Mouse (Mus musculus) liver, embryonic 14.5 days (tissue): Measurements from ENCODE around the gene Frmd5. TPM values are rescaled to one million over a fixed set of nuclear protein-coding genes. Genes with fewer than 3 reads are reported as not detected.

Experiments
- ATAC-seq: fragments of 200-750 bp; cut with Nextera tagmentation; 2 replicates; pipeline ENCODE4 v1.8.0; 2017; ENCODE audit warnings: moderate number of reproducible peaks, mild to moderate bottlenecking, moderate library complexity; ENCODE audit not compliant: insufficient read depth
- DNase-seq, 3 experiments: peaks; one replicate each; pipeline ENCODE4 v3.0.0-alpha.2; 2012 to 2013; ENCODE audit warnings: low read depth in 3 of 3, low spot score in 3 of 3
- H3K27ac ChIP-seq: fragments of 300-500 bp; sonication (generic); 2 replicates; pipeline ENCODE4 v1.5.1; 2014; ENCODE audit warnings: moderate library complexity, mild to moderate bottlenecking, control low read depth, inconsistent platforms
- H3K27me3 ChIP-seq: fragments of 300-500 bp; sonication (generic); 2 replicates; pipeline ENCODE4 v1.6.1; 2014; ENCODE audit warnings: mild to moderate bottlenecking, low read length, moderate library complexity; ENCODE audit not compliant: control insufficient read depth, insufficient read depth
- H3K36me3 ChIP-seq: fragments of 300-500 bp; sonication (generic); replicated peaks from 2 replicates; pipeline ENCODE4 v1.6.1; 2014; ENCODE audit warnings: low read depth; ENCODE audit not compliant: control insufficient read depth, insufficient read depth
- H3K4me1 ChIP-seq, 2 experiments: fragments of 200-500 bp in 1 of 2; fragments of 300-500 bp in 1 of 2; sonication (generic) in 1 of 2; replicated peaks; 2 replicates each; pipeline ENCODE4 v1.6.1; 2012 to 2014; ENCODE audit warnings: antibody characterized with exemption in 1 of 2, inconsistent platforms in 1 of 2, low read length in 1 of 2; ENCODE audit not compliant: control insufficient read depth in 2 of 2, insufficient read depth in 2 of 2
- H3K4me2 ChIP-seq: fragments of 300-500 bp; sonication (generic); 2 replicates; pipeline ENCODE4 v1.6.1; 2014; ENCODE audit warnings: low read depth, mild to moderate bottlenecking, control low read depth, moderate library complexity
- H3K4me3 ChIP-seq, 2 experiments: fragments of 200-500 bp in 1 of 2; fragments of 300-500 bp in 1 of 2; sonication (generic) in 1 of 2; 2 replicates each; pipeline ENCODE4 v1.5.1; 2012 to 2014; ENCODE audit warnings: low read depth in 2 of 2, low read length in 2 of 2, mild to moderate bottlenecking in 2 of 2, control low read depth in 1 of 2, inconsistent platforms in 1 of 2, moderate library complexity in 1 of 2; ENCODE audit not compliant: insufficient read depth in 1 of 2
- H3K9ac ChIP-seq: fragments of 300-500 bp; sonication (generic); replicated peaks from 2 replicates; pipeline ENCODE4 v1.6.1; 2014; ENCODE audit warnings: mild to moderate bottlenecking, control low read depth, moderate library complexity
- H3K9me3 ChIP-seq: fragments of 300-500 bp; sonication (generic); 2 replicates; pipeline ENCODE4 v1.6.1; 2016; ENCODE audit warnings: low read length, mixed read lengths; ENCODE audit not compliant: control insufficient read depth
- CTCF ChIP-seq: IDR thresholded peaks from 2 replicates; pipeline ENCODE4 v1.5.1; 2016; ENCODE audit warnings: antibody characterized with exemption, low read depth, control low read depth
- EP300 ChIP-seq: IDR thresholded peaks from 2 replicates; pipeline ENCODE4 v1.6.1; 2016; ENCODE audit warnings: antibody characterized with exemption, low read depth
- WGBS: fragments of 180-500 bp; shearing (Covaris S2); extraction: QIAGEN DNeasy Blood & Tissue Kit; methylation state at CpG from one replicate; pipeline ENCODE4 v1.1.7; 2014; ENCODE audit not compliant: insufficient replicate concordance; 5-methylcytosine and 5-hydroxymethylcytosine counted together
- polyA plus RNA-seq, 2 experiments: library from polyadenylated mRNA; depleted of rRNA in 1 of 2; stranded (reverse) in 1 of 2; unstranded in 1 of 2; fragments of >200 nt; fragmentation: Nextera tagmentation in 1 of 2; extraction: Ambion mirVana in 1 of 2; gene quantifications; 2 replicates each; pipeline versions ENCODE4 v1.2.1 to v1.2.3; 2012 to 2014

Frmd5 gene
- polyA plus RNA-seq, 2 experiments: 0.06 to 0.12 TPM

- Histone ChIP-seq H3K4me3 (no peak overlapping the region), H3K27me3 (no peaks in the 10 kb centered on the region), H3K9ac (no peak overlapping the region), H3K4me2 (no peak overlapping the region), H3K4me1 (peaks cover 4 to 7% of the 10 kb centered on the region in 2 experiments), H3K9me3 (no peaks in the 10 kb centered on the region), H3K27ac (no peak overlapping the region), H3K36me3 (no peaks in the 10 kb centered on the region)
- no peak for DNase-seq
- no peak for ATAC-seq
- no peak for TF ChIP-seq EP300
- TF ChIP-seq CTCF: no peak
- 80% methylated on average over 13 of the region's 13 CpGs for WGBS
These were observed 224.0 kb downstream of the Frmd5 start for GRCm38 (mm10) chr2:121582809-121583376.

- ATAC-seq (no peak), DNase-seq (no peak)
- Histone ChIP-seq H3K27ac (no peak overlapping the region), H3K36me3 (no peaks in the 10 kb centered on the region), H3K4me2 (no peak overlapping the region), H3K9ac (no peak overlapping the region), H3K4me1 (peaks cover 0 to 4% of the 10 kb centered on the region in 2 experiments; a peak in 2 of 4 replicates), H3K9me3 (no peaks in the 10 kb centered on the region), H3K4me3 (no peak overlapping the region), H3K27me3 (no peaks in the 10 kb centered on the region)
- WGBS: 70% methylated on average over 8 of the region's 8 CpGs
- TF ChIP-seq EP300: no peak
- no peak for TF ChIP-seq CTCF
These were observed 231.1 kb downstream of the Frmd5 start for GRCm38 (mm10) chr2:121575741-121576201.

- Histone ChIP-seq H3K4me3 (no peak overlapping the region), H3K36me3 (no peaks in the 10 kb centered on the region), H3K27me3 (no peaks in the 10 kb centered on the region), H3K9me3 (no peaks in the 10 kb centered on the region), H3K4me1 (peaks cover 0 to 4% of the 10 kb centered on the region in 2 experiments; a peak in 2 of 4 replicates), H3K4me2 (no peak overlapping the region), H3K9ac (no peak overlapping the region), H3K27ac (no peak overlapping the region)
- WGBS: 49% methylated on average over 9 of the region's 9 CpGs
- ATAC-seq: no peak
- DNase-seq: no peak
- TF ChIP-seq EP300 (no peak), CTCF (no peak)
These were observed 232.7 kb downstream of the Frmd5 start for GRCm38 (mm10) chr2:121574066-121574630.

- H3K4me2 ChIP-seq: no peak overlapping the region
- no peak overlapping the region for H3K9ac ChIP-seq
- no peaks in the 10 kb centered on the region for H3K36me3 ChIP-seq
- peak; percentile 62; the same call in 1 of the 2 replicates for ATAC-seq
- TF ChIP-seq CTCF: peak; percentile 92
- no peak for TF ChIP-seq EP300
- no peak overlapping the region for H3K4me3 ChIP-seq
- H3K27ac ChIP-seq: no peak overlapping the region
- peaks cover 0 to 4% of the 10 kb centered on the region in 2 experiments; a peak in 2 of 4 replicates for H3K4me1 ChIP-seq
- H3K9me3 ChIP-seq: no peaks in the 10 kb centered on the region
- peak; percentile 24 to 56 (median 38) for DNase-seq
- H3K27me3 ChIP-seq: no peaks in the 10 kb centered on the region
- 14% methylated on average over 7 of the region's 7 CpGs for WGBS
These were observed 235.1 kb downstream of the Frmd5 start for GRCm38 (mm10) chr2:121571780-121572179.

- Histone ChIP-seq H3K27ac (no peak overlapping the region), H3K27me3 (no peaks in the 10 kb centered on the region), H3K4me1 (peaks cover 0 to 4% of the 10 kb centered on the region in 2 experiments; a peak in 2 of 4 replicates), H3K4me2 (no peak overlapping the region), H3K9me3 (no peaks in the 10 kb centered on the region), H3K4me3 (no peak overlapping the region), H3K9ac (no peak overlapping the region), H3K36me3 (no peaks in the 10 kb centered on the region)
- TF ChIP-seq EP300 (no peak), CTCF (no peak)
- no peak for DNase-seq
- WGBS: 46% methylated on average over 8 of the region's 8 CpGs
- no peak for ATAC-seq
These were observed 235.8 kb downstream of the Frmd5 start for GRCm38 (mm10) chr2:121570999-121571655.
